Mouse (Mus musculus) naive thymus-derived CD4-positive, alpha-beta T cell, adult 5 months (primary cell): ENCODE measurements around the gene Socs7. TPM values are rescaled to one million over a fixed set of nuclear protein-coding genes. Genes with fewer than 3 reads are reported as not detected.

Experiments
- polyA plus RNA-seq: library from polyadenylated mRNA; unstranded; fragments of 100-300 nt; shearing (Covaris generic); gene quantifications from one replicate; pipeline ENCODE4 v1.2.1, GENCODE M21; 2017

The Socs7 gene
- polyA plus RNA-seq: 1.5 TPM

DNA sequence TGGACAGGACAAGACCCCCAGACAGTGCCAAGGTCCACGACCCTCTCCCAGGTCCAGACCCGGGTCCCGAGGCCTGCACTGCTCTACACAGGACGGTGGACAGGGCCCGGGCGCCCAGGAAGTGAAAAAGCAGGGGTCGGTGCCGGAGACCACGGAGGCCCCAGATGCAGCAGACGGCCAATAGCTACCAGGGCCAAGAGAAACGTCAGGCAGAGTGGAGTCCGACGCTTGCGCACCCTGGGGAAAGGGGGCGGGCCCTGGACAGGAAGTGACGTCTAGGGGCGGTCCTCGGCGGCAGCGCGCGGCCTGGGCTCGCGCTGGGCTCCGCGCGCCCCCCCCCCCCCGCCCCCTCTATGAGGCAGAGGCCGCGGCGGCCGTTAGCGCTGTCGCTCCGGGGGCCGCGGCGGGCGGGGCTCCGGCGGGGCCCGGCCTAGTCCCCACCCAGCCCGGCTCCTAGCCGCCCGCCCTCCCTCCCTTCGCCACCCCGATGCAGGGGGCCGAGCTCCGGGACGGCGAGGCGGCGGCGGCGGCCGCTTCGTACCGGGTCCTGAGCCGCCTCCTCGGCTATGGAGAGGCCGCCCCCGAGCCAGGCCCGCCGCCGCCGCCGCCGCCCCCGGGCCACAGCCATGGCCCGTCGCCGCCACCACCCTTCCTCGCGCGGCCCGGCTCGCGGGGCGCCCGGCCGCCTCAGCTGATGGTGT lies at the start of gene Socs7:
Gene Socs7, plus strand, starts transcription at position 604 of the 701 bp plus-strand sequence.

GRCm38 (mm10) chr11:97315504-97316503 lies 46.5 kb upstream of the Socs7 start, which contains the start of gene Mrpl45:
Mrpl45 (plus strand) TSS chr11:97315716.

GRCm38 (mm10) chr11:97352027-97352684 lies 10.2 kb upstream of the Socs7 start, which contains the start of gene Gpr179:
Gpr179 (minus strand) TSS chr11:97352077.

GRCm38 (mm10) chr11:97415330-97415711 lies 53.0 kb downstream of the Socs7 start, which contains the start of gene Arhgap23:
Arhgap23 (plus strand) TSS chr11:97415533.

Other genes with a start within 250 kb of the Socs7 start
- gene Tbx21, start 247.2 kb upstream of the Socs7 start, polyA plus RNA-seq: 0.46 TPM
- not detected for gene Tbkbp1, start 211.1 kb upstream of the Socs7 start, polyA plus RNA-seq
- gene Kpnb1, start 174.7 kb upstream of the Socs7 start, polyA plus RNA-seq: 26.6 TPM
- 61.6 TPM for gene Npepps, start 81.9 kb upstream of the Socs7 start, polyA plus RNA-seq
- gene Mrpl45, start 46.8 kb upstream of the Socs7 start, polyA plus RNA-seq: 14.1 TPM
- gene Gpr179, start 10.5 kb upstream of the Socs7 start, polyA plus RNA-seq: 0.14 TPM
- not detected for gene Arhgap23, start 53.0 kb downstream of the Socs7 start, polyA plus RNA-seq
- not detected for gene 4933428G20Rik, start 137.8 kb downstream of the Socs7 start, polyA plus RNA-seq
- gene Srcin1, start 213.6 kb downstream of the Socs7 start, polyA plus RNA-seq: not detected